Mouse (Mus musculus) left cerebral cortex, adult 2 months (tissue): ENCODE results near the gene Gpr182. TPM values are rescaled to one million over a fixed set of nuclear protein-coding genes. Genes with fewer than 3 reads are reported as not detected.
"Not testable (repeated sequence)": the region's sequence is repeated elsewhere in the genome, so short reads cannot be mapped to it uniquely, and the experiment has no call there.

Experiments
- DNase-seq, 2 experiments: peaks; one replicate each; pipeline ENCODE4 v3.0.0; 2021 to 2022; ENCODE audit warnings: low spot score in 2 of 2, mixed read lengths in 1 of 2; ENCODE audit errors: extremely low spot score in 1 of 2
- H3K27ac ChIP-seq: fragments of 200-600 bp; 2 replicates; pipeline ENCODE4 v1.8.1; 2022
- H3K4me3 ChIP-seq: fragments of 200-600 bp; 2 replicates; pipeline ENCODE4 v1.8.1; 2022
- CTCF ChIP-seq: fragments of 200-600 bp; IDR thresholded peaks from 2 replicates; pipeline ENCODE4 v1.8.1; 2022; ENCODE audit warnings: antibody characterized with exemption, mild to moderate bottlenecking, moderate library complexity
- intact Hi-C: fragments of 180-260 bp; cut with DNase I; formaldehyde crosslinking; loops from one replicate; pipeline ENCODE4 v1.15.1; 2025
- long read RNA-seq, 2 experiments: library from polyadenylated mRNA; stranded (forward); transcript quantifications; one replicate each; pipeline ENCODE4 v2.0.0; 2021; ENCODE audit warnings: borderline mapping rate in 2 of 2
- total RNA-seq, 2 experiments: library from RNA; stranded (reverse); gene quantifications; 2 replicates each; pipeline ENCODE4 v1.2.3; 2021

Gpr182 gene
- 1 to 10 TPM; 1.5 to 2.8 TPM for total RNA-seq
- long read RNA-seq, experiment 1, partial matches to known transcripts = 0 of 1 reads
- long read RNA-seq, experiment 1, other reads (novel, unspliced or antisense) = 1 of 1 reads
- long read RNA-seq, experiment 2 = 0 reads

DNA sequence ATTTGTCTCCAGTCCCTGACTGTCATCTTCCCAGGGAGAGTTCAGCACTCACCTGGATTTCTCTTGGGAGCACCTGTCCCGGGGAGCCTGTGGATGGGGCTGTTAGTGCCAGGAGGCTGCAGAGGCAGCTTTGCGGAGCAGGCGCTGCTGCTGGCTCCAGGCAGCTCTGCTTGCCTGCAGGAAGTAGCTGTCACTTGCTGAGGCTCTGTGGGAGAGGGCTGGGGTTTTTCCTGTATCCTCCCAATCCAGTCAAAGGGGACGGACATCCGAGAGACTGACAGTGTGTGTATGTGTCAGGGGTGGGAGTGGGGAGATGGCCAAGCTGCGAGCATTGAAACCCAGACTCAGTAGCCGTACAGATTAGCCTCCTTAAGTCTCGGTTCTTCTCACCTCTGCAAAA lies at the start of gene Gpr182:
Gene Gpr182, minus strand, starts transcription at position 185 of the 400 bp plus-strand sequence.
- no peak for DNase-seq
- intact Hi-C loops = no loop called here
- no peak within 1 kb of the TSS for H3K27ac ChIP-seq
- no peak within 1 kb of the TSS; the same call in 1 of the 2 replicates for H3K4me3 ChIP-seq
- no peak for TF ChIP-seq CTCF

DNA sequence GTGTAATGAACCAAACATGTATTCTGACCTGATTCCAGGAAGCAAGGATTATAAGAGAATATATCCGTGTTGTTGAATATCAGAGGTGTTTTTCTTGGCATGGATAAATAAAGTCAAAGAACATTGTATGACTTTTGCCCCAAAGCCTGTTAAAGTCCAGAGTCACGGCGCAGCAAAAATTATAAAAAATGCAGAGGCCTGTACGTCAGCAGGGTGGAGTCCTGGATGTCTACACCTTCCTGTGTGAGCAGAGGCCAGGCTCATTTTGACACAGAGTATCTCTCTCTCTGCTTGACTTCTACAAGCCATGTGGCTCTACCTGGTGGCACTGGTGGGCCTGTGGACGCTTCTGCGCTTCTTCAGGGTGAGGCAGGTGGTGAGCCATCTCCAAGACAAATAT lies 49.4 kb upstream of the Gpr182 start, which contains the start of gene Rdh16:
Gene Rdh16, plus strand, starts transcription at position 262 of the 400 bp plus-strand sequence.
- Histone ChIP-seq H3K4me3 (no peak within 1 kb of the TSS), H3K27ac (no peak within 1 kb of the TSS)
- no peak for DNase-seq
- intact Hi-C loops = no loop called here
- no peak for TF ChIP-seq CTCF

GRCm38 (mm10) chr10:127799295-127799694 lies 47.8 kb upstream of the Gpr182 start:
- intact Hi-C loops = no loop called here
- Histone ChIP-seq H3K4me3 (no peak overlapping the region), H3K27ac (no peak overlapping the region)
- DNase-seq = no peak
- TF ChIP-seq CTCF = no peak

- DNase-seq, intact Hi-C loops, H3K27ac ChIP-seq, H3K4me3 ChIP-seq: not testable (repeated sequence)
Measured at GRCm38 (mm10) chr10:127785411-127785810, 33.9 kb upstream of the Gpr182 start.

DNA sequence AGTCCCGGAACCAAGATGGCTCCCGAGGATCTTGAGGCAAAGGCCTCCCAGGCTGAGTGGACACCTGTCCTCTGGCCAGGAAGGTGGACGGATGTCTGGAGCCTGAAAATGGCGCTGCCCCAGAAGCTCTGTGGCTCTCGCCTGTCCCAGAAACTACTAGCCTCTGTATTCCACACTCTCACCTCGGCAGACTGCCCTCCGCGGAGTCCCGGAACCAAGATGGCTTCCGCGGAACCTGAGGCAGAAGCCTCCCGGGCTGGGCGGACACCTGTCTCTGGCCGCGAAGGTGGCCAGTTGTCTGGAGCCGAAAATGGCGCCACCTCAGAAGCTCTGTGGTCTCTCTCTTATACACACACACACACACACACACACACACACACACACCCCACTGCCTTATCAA lies 30.8 kb upstream of the Gpr182 start:
- intact Hi-C loops, DNase-seq, H3K27ac ChIP-seq, H3K4me3 ChIP-seq: not testable (repeated sequence)

GRCm38 (mm10) chr10:127776011-127776410 lies 24.5 kb upstream of the Gpr182 start, which contains the start of gene Rdh9:
TSS of gene Rdh9 (plus strand) at chr10:127776386.
- DNase-seq = no peak
- intact Hi-C loops = no loop called here
- Histone ChIP-seq H3K4me3 (no peak within 1 kb of the TSS), H3K27ac (no peak within 1 kb of the TSS)
- no peak for TF ChIP-seq CTCF

- Histone ChIP-seq H3K27ac (no peak overlapping the region), H3K4me3 (no peak overlapping the region)
- no peak for TF ChIP-seq CTCF
- no peak for DNase-seq
- intact Hi-C loops = no loop called here
Measured at GRCm38 (mm10) chr10:127766564-127766963, 15.0 kb upstream of the Gpr182 start.

DNA sequence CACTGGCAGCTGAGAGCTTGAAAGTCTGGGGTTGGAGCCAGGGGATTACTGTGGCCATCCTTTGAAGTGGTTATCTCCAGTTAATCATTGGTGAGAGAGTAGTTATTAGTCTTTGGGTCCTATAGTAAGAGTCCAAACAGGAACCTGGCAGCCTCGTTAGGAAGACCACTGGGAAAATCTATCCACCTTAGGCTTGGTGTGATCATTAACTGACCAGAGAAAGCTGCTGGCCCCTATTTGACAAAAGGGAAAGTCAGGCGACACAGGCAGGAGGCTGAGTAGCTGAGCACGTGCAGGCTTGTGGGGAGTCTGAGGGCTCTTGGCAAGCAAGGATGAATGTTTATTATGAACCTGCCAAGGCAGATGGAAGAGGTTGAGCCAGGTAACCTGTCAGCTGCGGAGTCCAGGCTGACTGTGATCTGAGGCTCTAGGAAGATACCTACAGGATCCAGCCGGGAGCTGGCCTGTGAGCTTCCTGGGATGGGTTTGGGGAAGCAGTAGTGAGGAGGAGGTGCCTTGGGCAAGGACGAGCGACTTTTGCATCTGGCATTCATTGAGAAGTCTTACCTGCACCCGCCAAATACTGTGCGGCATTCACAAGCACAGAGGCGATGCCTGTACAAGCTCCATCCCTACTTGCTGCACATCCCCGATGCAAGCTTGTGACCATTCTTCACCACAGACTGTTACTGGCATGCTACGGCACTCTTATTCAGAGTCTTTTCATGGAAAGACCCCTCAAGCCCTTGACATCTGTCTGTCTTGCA lies 12.6 kb upstream of the Gpr182 start:
- Histone ChIP-seq H3K4me3 (no peak overlapping the region), H3K27ac (no peak overlapping the region)
- no peak for TF ChIP-seq CTCF
- intact Hi-C loops = no loop called here
- no peak for DNase-seq

DNA sequence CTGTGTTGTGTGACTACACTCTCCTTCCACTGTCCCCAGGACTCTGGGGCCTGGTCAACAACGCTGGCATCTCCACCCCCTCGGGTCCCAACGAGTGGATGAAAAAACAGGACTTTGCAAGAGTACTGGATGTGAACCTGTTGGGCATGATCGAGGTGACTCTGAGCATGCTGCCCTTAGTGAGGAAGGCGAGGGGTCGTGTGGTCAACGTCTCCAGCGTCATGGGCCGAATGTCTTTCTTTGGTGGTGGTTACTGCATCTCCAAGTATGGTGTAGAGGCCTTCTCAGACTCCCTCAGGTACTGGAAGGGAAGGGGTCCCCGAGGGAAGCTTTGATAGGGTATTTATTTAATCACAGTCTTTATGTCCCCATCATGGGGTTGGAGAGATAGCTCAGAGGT lies 11.4 kb upstream of the Gpr182 start:
- H3K4me3 ChIP-seq, intact Hi-C loops, H3K27ac ChIP-seq, DNase-seq: not testable (repeated sequence)

DNA sequence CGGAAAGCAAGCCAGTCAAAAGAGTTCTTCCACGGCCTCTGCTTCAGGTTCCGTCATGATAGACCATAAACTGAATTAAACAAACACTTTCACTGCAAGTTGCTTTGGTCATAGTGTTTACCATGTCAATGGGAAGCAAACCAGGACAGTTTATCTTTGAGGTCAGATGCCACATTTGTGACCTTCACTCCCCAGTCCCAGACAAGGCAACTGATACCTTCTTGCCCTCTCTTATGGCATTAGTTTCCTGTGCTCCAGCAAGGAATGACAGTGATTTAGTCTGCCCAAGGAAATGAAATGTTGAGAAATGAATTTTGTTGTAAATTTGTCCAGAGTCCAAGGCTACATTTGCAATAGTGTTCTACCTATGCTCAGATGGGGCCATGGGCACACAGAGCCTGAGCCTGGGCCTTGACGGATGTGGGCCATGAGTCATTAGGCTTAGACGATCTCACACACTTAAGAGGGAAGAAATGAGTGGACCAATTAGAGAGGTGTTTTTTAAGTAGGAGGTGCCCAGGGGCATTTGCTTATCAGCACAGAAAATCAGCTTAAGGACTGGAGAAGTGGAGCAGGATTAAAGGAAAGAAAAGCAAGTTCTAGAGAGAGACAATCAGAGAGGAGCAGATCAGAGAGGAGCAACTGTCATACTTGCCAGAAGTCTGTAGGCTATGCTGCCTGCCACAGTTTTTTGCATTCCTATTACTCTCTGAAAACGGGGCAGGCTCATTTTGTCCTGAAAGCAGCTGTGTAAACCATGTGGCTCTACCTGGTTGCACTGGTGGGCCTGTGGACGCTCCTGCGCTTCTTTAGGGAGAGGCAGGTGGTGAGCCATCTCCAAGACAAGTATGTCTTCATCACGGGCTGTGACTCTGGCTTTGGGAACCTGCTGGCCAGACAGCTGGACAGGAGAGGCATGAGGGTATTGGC lies 7.9 kb upstream of the Gpr182 start, which contains the start of the genes Rdh1 and Rdh16f1:
Gene Rdh1, plus strand, starts transcription at position 541 of the 930 bp plus-strand sequence.
Gene Rdh16f1, plus strand, starts transcription at position 607 of the 930 bp plus-strand sequence.
- intact Hi-C loops = no loop called here
- H3K27ac ChIP-seq = no peak within 1 kb of the TSS
- TF ChIP-seq CTCF = no peak
- H3K4me3 ChIP-seq = no peak within 1 kb of the TSS
- DNase-seq = no peak

DNA sequence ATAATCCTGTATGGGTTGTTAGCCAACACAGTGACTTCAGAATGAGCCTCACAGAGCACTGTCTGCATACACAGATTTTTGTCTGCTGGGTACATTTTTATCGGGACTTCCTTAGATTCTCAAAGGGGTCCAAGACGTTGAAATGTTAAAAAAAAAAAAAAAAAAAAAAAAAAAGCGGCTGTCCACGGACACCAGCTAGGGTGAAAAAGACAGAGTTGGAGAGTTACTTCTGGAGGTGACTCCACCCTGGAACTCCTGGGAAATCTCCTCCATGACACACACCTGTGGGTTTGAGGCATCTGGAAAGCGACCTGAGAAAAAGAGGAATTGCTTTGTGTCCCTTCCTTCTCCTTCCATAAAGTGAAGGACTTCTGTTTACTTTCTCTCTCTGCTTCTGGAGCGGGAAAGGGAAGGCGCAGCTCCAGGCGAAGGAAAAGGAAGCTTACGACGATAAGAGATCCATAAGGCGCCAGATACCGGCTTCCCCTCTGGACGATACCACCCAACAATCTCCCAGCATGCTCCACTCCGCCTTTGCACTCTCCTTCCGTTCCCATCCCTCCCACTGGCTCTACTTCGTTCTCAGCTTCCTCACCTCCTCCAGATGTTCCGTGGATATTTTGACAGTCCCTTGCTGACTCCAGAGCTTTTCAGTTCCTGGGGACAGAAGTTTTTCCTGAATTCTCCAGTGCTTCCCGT lies 4.4 kb upstream of the Gpr182 start:
- no peak for DNase-seq
- TF ChIP-seq CTCF = no peak
- no peak overlapping the region for H3K4me3 ChIP-seq
- intact Hi-C loops = no loop called here
- no peak overlapping the region for H3K27ac ChIP-seq
